Mouse (Mus musculus): ENCODE data around the gene Bcl7b. TPM values are rescaled to one million over a fixed set of nuclear protein-coding genes. Genes with fewer than 3 reads are reported as not detected.

Bcl7b gene
- 50.3 TPM for polyA plus RNA-seq (2012; fragmentation: generic; extraction: Trizol)
- long read RNA-seq, experiment 1, transcript Bcl7b-201 (6 exons, 1,758 nt), result major isoform, 36 of 43 reads
- long read RNA-seq, experiment 1, partial matches to known transcripts, result 2 of 43 reads
- long read RNA-seq, experiment 1, other reads (novel, unspliced or antisense), result 1 of 43 reads
- long read RNA-seq, experiment 2, transcript Bcl7b-201 (6 exons, 1,758 nt), result major isoform, 167 of 175 reads
- long read RNA-seq, experiment 2, partial matches to known transcripts, result 1 of 175 reads
- long read RNA-seq, experiment 2, other reads (novel, unspliced or antisense), result 7 of 175 reads

DNA sequence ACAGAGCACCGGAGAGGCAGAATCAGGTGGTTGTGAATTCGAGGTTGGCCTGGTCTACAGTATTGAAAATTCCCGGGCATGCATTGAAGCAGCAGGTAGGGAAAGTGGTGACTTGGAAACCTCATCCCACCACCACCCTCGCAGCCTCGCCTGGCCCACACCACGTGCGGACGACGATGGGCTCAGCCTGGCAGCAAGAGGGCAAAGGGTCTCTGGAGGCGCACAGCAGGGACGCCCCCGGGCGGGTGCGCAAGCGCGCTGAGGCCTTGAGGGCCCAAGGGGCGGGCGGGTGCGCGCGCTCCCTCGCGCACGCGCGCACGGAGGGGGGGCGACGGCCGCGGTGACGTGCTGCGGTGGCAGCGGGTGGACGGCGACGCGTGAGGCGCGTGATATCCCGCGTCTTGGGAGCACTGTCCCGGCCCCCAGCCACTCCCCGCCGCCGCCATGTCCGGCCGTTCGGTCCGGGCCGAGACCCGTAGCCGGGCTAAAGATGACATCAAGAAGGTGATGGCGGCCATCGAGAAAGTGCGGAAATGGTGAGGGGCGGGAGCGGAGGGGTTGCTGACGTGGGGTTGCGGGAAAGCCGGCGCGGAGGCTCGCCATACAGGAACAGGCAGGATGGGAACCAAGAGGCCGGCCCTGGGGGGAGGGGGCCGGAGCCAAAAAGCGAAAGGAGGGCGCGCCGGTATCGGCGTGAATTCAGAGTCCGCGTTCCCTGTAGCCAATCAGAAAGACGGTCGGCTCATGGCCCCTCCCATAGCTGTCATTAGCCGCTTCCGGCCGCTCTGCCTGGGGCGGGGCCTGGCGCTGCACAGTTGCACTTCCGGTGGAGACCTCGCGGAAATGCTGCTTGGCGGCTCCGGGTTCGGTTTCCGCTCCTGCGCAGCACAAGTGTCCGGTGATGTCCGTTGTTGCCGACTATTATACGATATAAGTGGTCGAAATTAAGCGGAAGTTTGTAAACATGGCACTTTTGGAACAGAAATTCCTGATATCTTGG lies at the start of gene Bcl7b:
TSS of gene Bcl7b (plus strand) at position 221 of the 1,000 bp plus-strand sequence.
- peaks cover 22% of the 10 kb centered on the region for H3K79me2 ChIP-seq (ENCODE audit: control insufficient read depth, insufficient read depth)
- H3K36me3 ChIP-seq (ENCODE audit: control insufficient read depth, insufficient read depth), result peaks cover 17% of the 10 kb centered on the region
- peaks cover 17% of the 10 kb centered on the region for H3K79me3 ChIP-seq (ENCODE audit: low read depth)

DNA sequence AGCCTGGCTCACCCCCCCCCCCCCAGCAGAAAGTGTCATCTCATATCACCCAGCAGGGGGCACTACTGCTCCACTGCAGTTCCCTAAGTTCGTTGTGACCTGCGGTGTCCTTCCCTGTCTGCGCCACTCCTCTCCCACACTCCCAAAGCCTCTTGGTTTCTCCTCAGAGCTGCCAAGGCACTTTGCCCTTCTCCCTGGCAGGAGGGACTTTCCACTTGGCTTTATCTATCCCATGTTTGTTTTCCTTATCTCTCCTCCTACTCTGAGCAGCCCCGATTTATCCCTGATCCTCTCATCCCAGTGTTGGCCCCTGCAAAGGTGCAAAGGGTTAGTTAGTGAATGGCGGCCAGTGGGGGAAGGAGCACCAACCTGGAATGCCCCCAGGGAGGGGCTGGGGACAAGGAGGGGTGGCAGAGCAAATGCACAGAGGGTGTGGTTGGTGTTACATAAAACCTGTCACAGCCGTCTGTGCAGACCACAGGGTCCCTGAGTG lies 49.4 kb upstream of the Bcl7b start:
- no peaks in the 10 kb centered on the region for H3K79me2 ChIP-seq (ENCODE audit: control insufficient read depth, insufficient read depth)
- peaks cover 36% of the 10 kb centered on the region for H3K27me3 ChIP-seq (ENCODE audit: control insufficient read depth, insufficient read depth, insufficient read length)
- no peak overlapping the region for H3K4me3 ChIP-seq (ENCODE audit: insufficient read depth, poor library complexity, severe bottlenecking)
- H3ac ChIP-seq (ENCODE audit: control insufficient read depth, insufficient read length, low read depth), result no peak overlapping the region
- H3K36me3 ChIP-seq (ENCODE audit: control insufficient read depth, insufficient read depth), result no peaks in the 10 kb centered on the region
- TF ChIP-seq CTCF (IDR thresholded peaks at IDR 0.05; ENCODE audit: control insufficient read depth, insufficient read depth, insufficient read length), result peak; percentile 72
- TF ChIP-seq USF1 (IDR thresholded peaks at IDR 0.05; ENCODE audit: low read depth), result no peak
- H3K79me3 ChIP-seq (ENCODE audit: low read depth), result no peaks in the 10 kb centered on the region

More for the DNA sequence above, at the start of gene Bcl7b:
- no peak for TF ChIP-seq USF1 (IDR thresholded peaks at IDR 0.05; ENCODE audit: low read depth)
- peak; percentile 94 for TF ChIP-seq MAX (IDR thresholded peaks at IDR 0.05)
- H3K27me3 ChIP-seq (ENCODE audit: control insufficient read depth, insufficient read depth, insufficient read length), result no peaks in the 10 kb centered on the region
- peak within 1 kb of the TSS; percentile 68 for H3K4me3 ChIP-seq (ENCODE audit: insufficient read depth, poor library complexity, severe bottlenecking)
- H3ac ChIP-seq (ENCODE audit: control insufficient read depth, insufficient read length, low read depth), result peak within 1 kb of the TSS; percentile 70

DNA sequence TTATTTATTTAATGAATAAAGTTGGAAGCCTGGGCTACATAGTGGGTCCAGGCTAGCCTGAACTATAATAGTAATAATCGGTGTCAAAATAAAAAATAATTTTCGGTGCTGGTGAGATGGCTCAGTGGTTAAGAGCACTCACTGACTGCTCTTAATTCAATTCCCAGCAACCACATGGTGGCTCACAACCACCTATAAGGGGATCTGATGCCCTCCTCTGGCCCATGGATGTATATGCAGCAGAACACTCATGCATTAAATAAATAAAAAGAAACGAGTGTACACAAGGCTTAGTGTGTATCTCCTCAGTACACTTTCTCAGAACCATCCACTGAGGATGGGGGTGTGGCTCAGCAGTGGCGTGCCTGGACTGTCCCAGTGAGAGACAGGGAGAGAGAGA lies 47.3 kb upstream of the Bcl7b start:
- Histone ChIP-seq H3K79me2 (ENCODE audit: control insufficient read depth, insufficient read depth) (no peaks in the 10 kb centered on the region), H3K79me3 (ENCODE audit: low read depth) (no peaks in the 10 kb centered on the region), H3K27me3 (ENCODE audit: control insufficient read depth, insufficient read depth, insufficient read length) (peaks cover 37% of the 10 kb centered on the region), H3K4me3 (ENCODE audit: insufficient read depth, poor library complexity, severe bottlenecking) (no peak overlapping the region), H3ac (ENCODE audit: control insufficient read depth, insufficient read length, low read depth) (no peak overlapping the region), H3K36me3 (ENCODE audit: control insufficient read depth, insufficient read depth) (no peaks in the 10 kb centered on the region)
- TF ChIP-seq CTCF (IDR thresholded peaks at IDR 0.05; ENCODE audit: control insufficient read depth, insufficient read depth, insufficient read length), result no peak
- TF ChIP-seq MYOD1 (IDR thresholded peaks at IDR 0.05; ENCODE audit: control insufficient read depth, insufficient read length, low read depth), result no peak
- no peak for TF ChIP-seq USF1 (IDR thresholded peaks at IDR 0.05; ENCODE audit: low read depth)
- no peak for TF ChIP-seq FOSL1 (IDR thresholded peaks at IDR 0.05; ENCODE audit: insufficient read depth, low read length, poor library complexity, severe bottlenecking)
- TF ChIP-seq MYOG (IDR thresholded peaks at IDR 0.05; ENCODE audit: control insufficient read depth, extremely low read depth, insufficient read length), result no peak
- no peak for TF ChIP-seq MAX (IDR thresholded peaks at IDR 0.05)
- TF ChIP-seq CEBPB (IDR thresholded peaks at IDR 0.05; ENCODE audit: low read depth), result no peak

DNA sequence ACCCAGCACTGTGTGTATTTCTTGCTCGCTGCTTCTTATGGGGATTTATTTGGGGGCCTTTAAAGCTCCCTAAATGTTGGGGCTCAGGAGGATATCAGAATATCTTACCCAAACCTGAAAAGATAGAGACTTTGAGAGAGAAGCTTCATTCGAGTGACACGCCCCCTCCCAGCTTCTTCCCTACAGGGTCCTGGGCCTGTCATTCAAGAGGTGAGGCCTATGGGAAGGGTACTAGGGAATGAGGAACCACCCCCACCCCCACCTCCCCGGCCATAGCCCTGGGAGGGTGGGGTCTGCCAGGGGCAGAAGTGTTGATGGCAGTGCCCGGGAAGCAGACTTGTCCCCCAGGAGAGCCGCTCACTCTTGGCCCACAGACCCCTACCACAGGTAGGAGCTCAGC lies 42.0 kb upstream of the Bcl7b start:
- Histone ChIP-seq H3K79me2 (ENCODE audit: control insufficient read depth, insufficient read depth) (no peaks in the 10 kb centered on the region), H3K27me3 (ENCODE audit: control insufficient read depth, insufficient read depth, insufficient read length) (peaks cover 62% of the 10 kb centered on the region), H3ac (ENCODE audit: control insufficient read depth, insufficient read length, low read depth) (no peak overlapping the region), H3K79me3 (ENCODE audit: low read depth) (no peaks in the 10 kb centered on the region), H3K4me3 (ENCODE audit: insufficient read depth, poor library complexity, severe bottlenecking) (no peak overlapping the region), H3K36me3 (ENCODE audit: control insufficient read depth, insufficient read depth) (no peaks in the 10 kb centered on the region)
- TF ChIP-seq MYOG (IDR thresholded peaks at IDR 0.05; ENCODE audit: control insufficient read depth, extremely low read depth, insufficient read length) (no peak), MYOD1 (IDR thresholded peaks at IDR 0.05; ENCODE audit: control insufficient read depth, insufficient read length, low read depth) (no peak), MAX (IDR thresholded peaks at IDR 0.05) (no peak)

DNA sequence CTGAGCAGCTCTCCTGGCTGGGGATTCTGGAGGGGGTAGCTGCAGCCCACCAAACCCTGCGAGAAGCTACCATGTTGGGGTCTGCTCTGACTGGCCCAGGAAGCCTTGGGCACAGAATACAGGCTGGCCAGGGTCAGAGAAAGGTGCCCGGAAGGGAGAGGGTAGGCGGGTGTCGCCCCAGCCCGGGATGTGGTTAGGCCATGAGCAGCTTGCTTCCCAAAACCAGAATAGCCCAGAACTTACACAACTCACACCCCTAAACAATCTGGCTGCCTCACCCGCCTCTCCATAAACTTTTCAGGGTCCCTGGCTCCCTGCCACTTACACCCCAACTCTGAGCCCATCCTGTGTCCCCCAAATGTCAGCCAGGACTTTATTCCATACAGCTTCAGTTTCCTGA lies 40.4 kb upstream of the Bcl7b start:
- H3K4me3 ChIP-seq (ENCODE audit: insufficient read depth, poor library complexity, severe bottlenecking), result no peak overlapping the region
- TF ChIP-seq MYOG (IDR thresholded peaks at IDR 0.05; ENCODE audit: control insufficient read depth, extremely low read depth, insufficient read length), result no peak
- no peak for TF ChIP-seq MAX (IDR thresholded peaks at IDR 0.05)
- no peak for TF ChIP-seq FOSL1 (IDR thresholded peaks at IDR 0.05; ENCODE audit: insufficient read depth, low read length, poor library complexity, severe bottlenecking)
- no peak for TF ChIP-seq MYOD1 (IDR thresholded peaks at IDR 0.05; ENCODE audit: control insufficient read depth, insufficient read length, low read depth)
- no peak for TF ChIP-seq USF1 (IDR thresholded peaks at IDR 0.05; ENCODE audit: low read depth)
- TF ChIP-seq CEBPB (IDR thresholded peaks at IDR 0.05; ENCODE audit: low read depth), result no peak
- no peak for TF ChIP-seq CTCF (IDR thresholded peaks at IDR 0.05; ENCODE audit: control insufficient read depth, insufficient read depth, insufficient read length)
- no peaks in the 10 kb centered on the region for H3K79me2 ChIP-seq (ENCODE audit: control insufficient read depth, insufficient read depth)
- no peaks in the 10 kb centered on the region for H3K36me3 ChIP-seq (ENCODE audit: control insufficient read depth, insufficient read depth)
- H3ac ChIP-seq (ENCODE audit: control insufficient read depth, insufficient read length, low read depth), result no peak overlapping the region
- H3K79me3 ChIP-seq (ENCODE audit: low read depth), result no peaks in the 10 kb centered on the region
- peaks cover 55% of the 10 kb centered on the region for H3K27me3 ChIP-seq (ENCODE audit: control insufficient read depth, insufficient read depth, insufficient read length)
